Mouse (Mus musculus) intestine, embryonic 14.5 days (tissue): ENCODE data around the gene Dll4. TPM values are rescaled to one million over a fixed set of nuclear protein-coding genes. Genes with fewer than 3 reads are reported as not detected.

Experiments
- ATAC-seq: fragments of 200-750 bp; cut with Nextera tagmentation; replicated peaks from 2 replicates; pipeline ENCODE4 v1.8.0; 2017; ENCODE audit warnings: low read depth, moderate number of reproducible peaks, moderate TSS enrichment, moderate library complexity; ENCODE audit not compliant: low FRiP score, low TSS enrichment
- DNase-seq: peaks from one replicate; pipeline ENCODE4 v3.0.0-alpha.2; 2018; ENCODE audit warnings: low spot score
- H3K27ac ChIP-seq: fragments of 300-500 bp; sonication (generic); 2 replicates; pipeline ENCODE4 v1.5.1; 2014; ENCODE audit warnings: low read depth, mild to moderate bottlenecking, control low read depth
- H3K27me3 ChIP-seq: fragments of 300-500 bp; sonication (generic); replicated peaks from 2 replicates; pipeline ENCODE4 v1.6.1; 2014; ENCODE audit warnings: low read length, control low read depth; ENCODE audit not compliant: control insufficient read depth, insufficient read depth
- H3K36me3 ChIP-seq: fragments of 300-500 bp; sonication (generic); 2 replicates; pipeline ENCODE4 v1.6.1; 2014; ENCODE audit warnings: low read length, control low read depth; ENCODE audit not compliant: control insufficient read depth, insufficient read depth
- H3K4me1 ChIP-seq: fragments of 300-500 bp; sonication (generic); replicated peaks from 2 replicates; pipeline ENCODE4 v1.6.1; 2014; ENCODE audit warnings: low read length, control low read depth, mixed read lengths; ENCODE audit not compliant: control insufficient read depth, insufficient read depth
- H3K4me2 ChIP-seq: fragments of 300-500 bp; sonication (generic); 2 replicates; pipeline ENCODE4 v1.6.1; 2014; ENCODE audit warnings: low read length
- H3K4me3 ChIP-seq: fragments of 300-500 bp; sonication (generic); 2 replicates; pipeline ENCODE4 v1.5.1; 2014; ENCODE audit warnings: low read depth, low read length, control low read depth, mixed read lengths
- H3K9ac ChIP-seq: fragments of 300-500 bp; sonication (generic); 2 replicates; pipeline ENCODE4 v1.6.1; 2014; ENCODE audit warnings: mild to moderate bottlenecking, low read length
- H3K9me3 ChIP-seq: fragments of 300-500 bp; sonication (generic); 2 replicates; pipeline ENCODE4 v1.6.1; 2016; ENCODE audit warnings: low read length, control low read depth; ENCODE audit not compliant: control insufficient read depth
- whole genome bisulfite sequencing: fragments of 180-500 bp; shearing (Covaris S2); extraction: QIAGEN DNeasy Blood & Tissue Kit; methylation state at CpG from one replicate; pipeline ENCODE4 v1.1.7; 2014; 5-methylcytosine and 5-hydroxymethylcytosine counted together
- polyA plus RNA-seq: library from polyadenylated mRNA; unstranded; fragments of >200 nt; fragmentation: Nextera tagmentation; extraction: Ambion mirVana; gene quantifications from 2 replicates; pipeline ENCODE4 v1.2.1, GENCODE M21; 2014

Gene Dll4
- polyA plus RNA-seq, 1 experiment from 2014 or later, result 6.9 TPM

DNA sequence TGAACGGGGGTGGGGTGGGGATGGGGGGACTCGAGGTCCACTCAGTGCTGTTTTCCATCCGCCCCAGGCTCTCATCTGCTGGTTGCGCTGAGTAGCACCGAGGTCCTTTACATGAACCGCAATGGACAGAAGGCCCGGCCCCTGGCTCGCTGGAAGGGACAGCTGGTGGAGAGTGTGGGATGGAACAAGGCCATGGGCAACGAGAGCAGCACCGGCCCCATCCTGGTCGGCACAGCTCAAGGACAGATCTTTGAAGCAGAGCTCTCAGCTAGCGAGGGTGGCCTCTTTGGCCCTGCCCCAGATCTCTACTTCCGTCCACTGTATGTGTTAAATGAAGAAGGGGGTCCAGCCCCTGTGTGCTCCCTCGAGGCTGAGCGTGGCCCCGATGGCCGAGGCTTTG is 32.7 kb upstream of the Dll4 start:
- no peak for ATAC-seq
- H3K4me2 ChIP-seq, result no peak overlapping the region
- WGBS, result 91% methylated on average over 17 of the region's 17 CpGs
- peaks cover 10% of the 10 kb centered on the region for H3K4me1 ChIP-seq
- H3K9ac ChIP-seq, result no peak overlapping the region
- no peak overlapping the region for H3K27ac ChIP-seq
- H3K4me3 ChIP-seq, result no peak overlapping the region
- no peaks in the 10 kb centered on the region for H3K9me3 ChIP-seq
- no peaks in the 10 kb centered on the region for H3K27me3 ChIP-seq
- peaks cover 66% of the 10 kb centered on the region for H3K36me3 ChIP-seq
- DNase-seq, result no peak

DNA sequence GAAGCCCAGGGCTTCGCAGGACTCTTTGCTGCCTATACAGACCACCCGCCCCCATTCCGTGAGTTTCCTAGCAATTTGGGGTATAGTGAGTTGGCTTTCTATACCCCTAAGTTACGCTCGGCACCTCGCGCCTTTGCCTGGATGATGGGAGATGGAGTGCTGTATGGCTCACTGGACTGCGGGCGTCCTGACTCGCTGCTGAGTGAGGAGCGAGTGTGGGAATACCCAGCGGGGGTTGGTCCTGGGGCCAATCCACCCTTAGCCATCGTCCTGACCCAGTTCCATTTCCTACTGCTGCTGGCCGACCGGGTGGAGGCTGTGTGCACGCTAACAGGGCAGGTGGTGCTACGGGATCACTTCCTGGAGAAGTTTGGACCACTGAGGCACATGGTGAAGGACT is 32.3 kb upstream of the Dll4 start:
- H3K9ac ChIP-seq, result no peak overlapping the region
- H3K4me3 ChIP-seq, result no peak overlapping the region
- ATAC-seq (no peak), DNase-seq (no peak)
- peaks cover 10% of the 10 kb centered on the region for H3K4me1 ChIP-seq
- peaks cover 68% of the 10 kb centered on the region for H3K36me3 ChIP-seq
- no peaks in the 10 kb centered on the region for H3K9me3 ChIP-seq
- no peak overlapping the region for H3K27ac ChIP-seq
- H3K4me2 ChIP-seq, result no peak overlapping the region
- H3K27me3 ChIP-seq, result no peaks in the 10 kb centered on the region
- 94% methylated on average over 17 of the region's 17 CpGs for WGBS

DNA sequence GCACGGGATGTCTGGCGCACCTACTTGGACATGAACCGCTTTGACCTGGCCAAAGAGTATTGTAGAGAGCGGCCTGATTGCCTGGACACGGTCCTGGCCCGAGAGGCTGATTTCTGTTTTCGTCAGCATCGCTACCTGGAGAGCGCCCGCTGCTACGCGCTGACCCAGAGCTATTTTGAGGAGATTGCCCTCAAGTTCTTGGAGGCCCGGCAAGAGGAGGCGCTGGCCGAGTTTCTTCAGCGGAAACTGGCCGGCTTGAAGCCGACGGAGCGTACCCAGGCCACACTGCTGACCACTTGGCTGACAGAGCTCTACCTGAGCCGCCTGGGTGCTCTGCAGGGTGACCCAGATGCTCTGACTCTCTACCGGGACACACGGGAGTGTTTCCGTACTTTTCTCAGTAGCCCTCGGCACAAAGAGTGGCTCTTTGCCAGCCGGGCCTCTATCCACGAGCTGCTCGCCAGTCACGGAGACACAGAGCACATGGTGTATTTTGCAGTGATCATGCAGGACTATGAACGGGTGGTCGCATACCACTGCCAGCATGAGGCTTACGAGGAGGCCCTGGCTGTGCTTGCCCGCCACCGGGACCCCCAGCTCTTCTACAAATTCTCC is 31.7 kb upstream of the Dll4 start:
- peaks cover 10% of the 10 kb centered on the region for H3K4me1 ChIP-seq
- no peak overlapping the region for H3K4me2 ChIP-seq
- no peaks in the 10 kb centered on the region for H3K9me3 ChIP-seq
- H3K27me3 ChIP-seq, result no peaks in the 10 kb centered on the region
- DNase-seq (no peak), ATAC-seq (no peak)
- no peak overlapping the region for H3K4me3 ChIP-seq
- no peak overlapping the region for H3K27ac ChIP-seq
- H3K36me3 ChIP-seq, result peaks cover 69% of the 10 kb centered on the region
- 94% methylated on average over 34 of the region's 34 CpGs for WGBS
- H3K9ac ChIP-seq, result no peak overlapping the region

DNA sequence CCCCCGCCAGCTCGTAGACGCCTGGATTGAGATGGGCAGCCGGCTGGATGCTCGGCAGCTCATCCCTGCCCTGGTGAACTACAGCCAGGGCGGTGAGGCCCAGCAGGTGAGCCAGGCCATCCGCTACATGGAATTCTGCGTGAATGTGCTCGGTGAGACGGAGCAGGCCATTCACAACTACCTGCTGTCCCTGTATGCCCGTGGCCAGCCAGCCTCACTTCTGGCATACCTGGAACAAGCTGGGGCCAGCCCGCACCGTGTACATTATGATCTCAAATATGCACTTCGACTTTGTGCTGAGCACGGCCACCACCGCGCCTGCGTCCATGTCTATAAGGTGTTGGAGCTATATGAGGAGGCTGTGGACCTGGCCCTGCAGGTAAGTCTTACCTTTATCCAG is 31.2 kb upstream of the Dll4 start:
- Histone ChIP-seq H3K27me3 (no peaks in the 10 kb centered on the region), H3K27ac (no peak overlapping the region), H3K4me1 (peaks cover 7% of the 10 kb centered on the region), H3K4me2 (no peak overlapping the region), H3K4me3 (no peak overlapping the region), H3K36me3 (peaks cover 74% of the 10 kb centered on the region), H3K9me3 (no peaks in the 10 kb centered on the region), H3K9ac (no peak overlapping the region)
- ATAC-seq, result no peak
- 94% methylated on average over 18 of the region's 18 CpGs for WGBS
- DNase-seq, result no peak

DNA sequence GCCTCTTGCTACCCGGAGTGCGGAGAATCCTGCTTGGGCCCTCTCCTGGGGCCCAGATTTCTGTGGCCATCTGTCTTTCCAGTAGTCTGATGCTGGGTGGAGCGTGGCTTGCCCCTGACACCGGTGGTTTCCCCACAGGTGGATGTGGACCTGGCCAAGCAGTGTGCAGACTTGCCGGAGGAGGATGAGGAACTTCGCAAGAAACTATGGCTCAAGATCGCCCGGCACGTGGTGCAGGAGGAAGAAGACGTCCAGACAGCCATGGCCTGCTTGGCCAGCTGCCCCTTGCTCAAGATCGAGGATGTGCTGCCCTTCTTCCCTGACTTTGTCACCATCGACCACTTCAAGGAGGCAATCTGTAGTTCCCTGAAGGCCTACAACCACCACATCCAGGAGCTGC is 28.8 kb upstream of the Dll4 start:
- DNase-seq, result no peak
- peaks cover 60% of the 10 kb centered on the region for H3K36me3 ChIP-seq
- H3K4me1 ChIP-seq, result peaks cover 15% of the 10 kb centered on the region

DNA sequence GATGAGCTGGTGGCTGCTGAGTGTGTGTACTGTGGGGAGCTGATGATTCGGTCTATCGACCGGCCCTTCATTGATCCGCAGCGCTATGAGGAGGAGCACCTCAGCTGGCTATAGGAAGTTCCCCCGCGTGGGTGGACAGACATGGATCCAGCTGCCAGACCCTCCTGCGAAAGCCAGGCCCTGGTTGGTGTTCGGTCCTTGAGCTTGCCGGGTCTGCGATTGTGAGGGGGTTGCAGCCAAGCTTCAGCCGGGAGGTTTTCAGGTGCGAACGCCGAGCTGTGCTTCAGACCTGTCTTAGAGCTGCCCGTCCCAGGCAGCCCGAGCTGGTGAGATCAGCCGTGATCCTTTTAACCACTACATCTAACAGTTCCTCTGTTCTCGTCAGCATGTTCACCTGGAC is 28.1 kb upstream of the Dll4 start:
- Histone ChIP-seq H3K9me3 (no peaks in the 10 kb centered on the region), H3K9ac (no peak overlapping the region), H3K27me3 (no peaks in the 10 kb centered on the region), H3K4me2 (no peak overlapping the region), H3K27ac (no peak overlapping the region), H3K4me1 (peaks cover 15% of the 10 kb centered on the region), H3K36me3 (peaks cover 54% of the 10 kb centered on the region), H3K4me3 (no peak overlapping the region)
- WGBS, result 93% methylated on average over 19 of the region's 19 CpGs
- ATAC-seq (no peak), DNase-seq (no peak)

More for the DNA sequence above, 28.8 kb upstream of the Dll4 start:
- Histone ChIP-seq H3K27ac (no peak overlapping the region), H3K27me3 (no peaks in the 10 kb centered on the region), H3K4me3 (no peak overlapping the region), H3K9ac (no peak overlapping the region), H3K9me3 (no peaks in the 10 kb centered on the region), H3K4me2 (no peak overlapping the region)
- no peak for ATAC-seq
- 91% methylated on average over 12 of the region's 12 CpGs for WGBS

DNA sequence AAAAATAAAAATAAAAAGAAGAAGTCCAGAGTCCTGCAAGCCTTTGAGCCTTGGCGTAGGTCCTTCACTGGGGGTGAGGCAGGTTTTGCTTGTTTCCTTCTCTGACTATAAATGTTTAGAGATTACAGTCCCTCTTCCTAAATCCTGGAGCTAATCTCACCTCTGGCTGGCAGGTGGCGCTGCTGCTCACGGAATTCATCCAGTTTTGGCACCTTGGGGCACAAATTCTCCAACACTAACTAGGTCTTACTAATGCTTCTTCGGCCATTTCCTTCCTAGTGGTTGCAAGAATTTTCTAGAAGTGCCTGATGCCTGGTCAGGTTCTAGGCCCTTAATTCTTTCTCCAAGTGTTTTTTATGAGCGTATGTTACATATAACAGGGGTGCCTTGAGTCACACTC is 27.3 kb upstream of the Dll4 start:
- Histone ChIP-seq H3K27ac (no peak overlapping the region), H3K4me2 (no peak overlapping the region), H3K27me3 (no peaks in the 10 kb centered on the region), H3K36me3 (peaks cover 46% of the 10 kb centered on the region), H3K4me1 (peaks cover 15% of the 10 kb centered on the region), H3K9me3 (no peaks in the 10 kb centered on the region), H3K4me3 (no peak overlapping the region), H3K9ac (no peak overlapping the region)
- 46% methylated on average over 5 of the region's 5 CpGs for WGBS
- DNase-seq (peak; percentile 83), ATAC-seq (no peak)

DNA sequence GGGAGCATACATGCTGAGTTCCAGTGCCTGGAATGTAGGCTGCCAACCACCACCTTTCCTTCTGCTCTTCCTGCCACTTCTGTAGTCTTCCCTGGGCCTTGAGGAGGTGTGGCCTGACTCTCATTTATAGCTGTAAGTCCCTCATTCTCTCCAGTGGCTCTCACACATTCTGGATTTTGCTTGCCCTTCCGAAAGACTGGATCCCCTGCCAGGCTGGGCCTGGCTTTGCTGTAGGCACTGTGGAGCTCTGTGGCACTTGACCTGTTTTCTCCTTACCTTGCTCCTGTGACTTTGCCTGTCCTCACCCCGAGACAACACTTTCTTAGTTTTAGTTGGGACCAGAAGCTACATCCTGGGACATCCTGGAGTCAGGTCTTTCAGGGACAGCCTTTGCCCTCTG is 26.7 kb upstream of the Dll4 start:
- WGBS, result 78% methylated on average over 2 of the region's 2 CpGs
- H3K9me3 ChIP-seq, result no peaks in the 10 kb centered on the region
- H3K36me3 ChIP-seq, result peaks cover 41% of the 10 kb centered on the region
- no peak for DNase-seq
- no peak overlapping the region for H3K9ac ChIP-seq
- ATAC-seq, result no peak
- H3K4me2 ChIP-seq, result no peak overlapping the region
- H3K4me1 ChIP-seq, result peaks cover 15% of the 10 kb centered on the region
- H3K27me3 ChIP-seq, result no peaks in the 10 kb centered on the region
- no peak overlapping the region for H3K4me3 ChIP-seq
- peak overlapping the region; percentile 10; the same call in 1 of the 2 replicates for H3K27ac ChIP-seq
